Mouse (Mus musculus) CH12.LX (cell line): ENCODE data around the gene Zbtb38. TPM values are rescaled to one million over a fixed set of nuclear protein-coding genes. Genes with fewer than 3 reads are reported as not detected.
A peak's percentile ranks its signal among the peaks of the same experiment; 100 is the strongest.

ENCODE experiments used
- DNase-seq: peaks from one replicate; pipeline ENCODE4 v3.0.0-alpha.2; 2013; ENCODE audit errors: extremely low read depth
- H3K27ac ChIP-seq: 2 replicates; pipeline ENCODE4 v1.5.1; 2012; ENCODE audit warnings: low read depth, mild to moderate bottlenecking, control low read depth, moderate library complexity; ENCODE audit not compliant: insufficient read depth
- H3K27me3 ChIP-seq: replicated peaks from 2 replicates; pipeline ENCODE3; 2012; ENCODE audit warnings: inconsistent platforms
- H3K36me3 ChIP-seq, 2 experiments: replicated peaks in 1 of 2; 2 replicates each; pipeline versions ENCODE3 to v1.6.1; 2012; ENCODE audit warnings: inconsistent platforms in 1 of 2, low read length in 1 of 2, mild to moderate bottlenecking in 1 of 2, mixed read lengths in 1 of 2, moderate library complexity in 1 of 2; ENCODE audit not compliant: control insufficient read depth in 1 of 2, insufficient read depth in 1 of 2
- H3K4me1 ChIP-seq, 2 experiments: 2 replicates each; pipeline ENCODE4 v1.6.1; 2012; ENCODE audit warnings: inconsistent platforms in 1 of 2, moderate library complexity in 1 of 2; ENCODE audit not compliant: insufficient read depth in 2 of 2, control insufficient read depth in 1 of 2
- H3K4me2 ChIP-seq: 2 replicates; pipeline ENCODE4 v1.6.1; 2012; ENCODE audit warnings: low read depth, mild to moderate bottlenecking, control low read depth; ENCODE audit not compliant: poor library complexity, insufficient read depth, severe bottlenecking
- H3K4me3 ChIP-seq, 3 experiments: fragments of 150-350 bp in 1 of 3; sonication (generic) in 1 of 3; replicated peaks in 1 of 3; 2 replicates each; pipeline versions ENCODE3 to v1.5.1; 2011 to 2012; ENCODE audit warnings: low read depth in 2 of 3, low read length in 2 of 3, mild to moderate bottlenecking in 2 of 3, moderate library complexity in 2 of 3, control low read depth in 1 of 3, improper control_type of control experiment in 1 of 3, inconsistent platforms in 1 of 3, mixed read lengths in 1 of 3; ENCODE audit not compliant: poor library complexity in 1 of 3
- H3K79me2 ChIP-seq: replicated peaks from 2 replicates; pipeline ENCODE4 v1.6.1; 2012; ENCODE audit warnings: mild to moderate bottlenecking, moderate library complexity; ENCODE audit not compliant: control insufficient read depth, poor library complexity, insufficient read depth, severe bottlenecking; ENCODE audit errors: extremely low read depth
- H3K9ac ChIP-seq: 2 replicates; pipeline ENCODE4 v1.6.1; 2012; ENCODE audit warnings: low read depth, mild to moderate bottlenecking, control low read depth, moderate library complexity; ENCODE audit not compliant: insufficient read depth
- H3K9me3 ChIP-seq: replicated peaks from 2 replicates; pipeline ENCODE3; 2012; ENCODE audit warnings: low read length, inconsistent platforms, mixed read lengths
- BHLHE40 ChIP-seq: IDR thresholded peaks from 2 replicates; pipeline ENCODE4 v1.6.1; 2011; ENCODE audit warnings: mild to moderate bottlenecking, low read depth, low read length, improper control_type of control experiment
- CHD1 ChIP-seq: IDR thresholded peaks from 2 replicates; pipeline ENCODE4 v1.6.1; 2012; ENCODE audit warnings: low read depth, low read length, improper control_type of control experiment, inconsistent platforms
- CHD2 ChIP-seq: IDR thresholded peaks from 2 replicates; pipeline ENCODE4 v1.6.1; 2011; ENCODE audit warnings: low read length, improper control_type of control experiment
- CTCF ChIP-seq, 2 experiments: IDR thresholded peaks in 1 of 2; conservative IDR thresholded peaks in 1 of 2; 2 replicates each; pipeline ENCODE4 v1.5.1; 2011 to 2012; ENCODE audit warnings: low read depth in 2 of 2, low read length in 2 of 2, improper control_type of control experiment in 1 of 2, inconsistent platforms in 1 of 2, mild to moderate bottlenecking in 1 of 2, moderate library complexity in 1 of 2
- E2F4 ChIP-seq: IDR thresholded peaks from 2 replicates; pipeline ENCODE4 v1.6.1; 2011; ENCODE audit warnings: low read depth, low read length, improper control_type of control experiment; ENCODE audit not compliant: insufficient replicate concordance
- EP300 ChIP-seq: IDR thresholded peaks from 2 replicates; pipeline ENCODE4 v1.6.1; 2011; ENCODE audit warnings: low read length, improper control_type of control experiment
- ETS1 ChIP-seq: conservative IDR thresholded peaks from 2 replicates; pipeline ENCODE4 v1.6.1; 2012; ENCODE audit warnings: low read depth, mild to moderate bottlenecking, inconsistent platforms, low read length, improper control_type of control experiment, moderate library complexity
- HCFC1 ChIP-seq: IDR thresholded peaks from 2 replicates; pipeline ENCODE4 v1.6.1; 2012; ENCODE audit warnings: low read depth, mild to moderate bottlenecking, inconsistent platforms, low read length, improper control_type of control experiment
- IRF4 ChIP-seq: IDR thresholded peaks from 2 replicates; pipeline ENCODE4 v1.6.1; 2014; ENCODE audit warnings: low read depth, mild to moderate bottlenecking, inconsistent platforms, low read length, improper control_type of control experiment
- MAFK ChIP-seq: IDR thresholded peaks from 2 replicates; pipeline ENCODE4 v1.6.1; 2011; ENCODE audit warnings: low read length, improper control_type of control experiment; ENCODE audit not compliant: insufficient replicate concordance
- MAZ ChIP-seq: IDR thresholded peaks from 2 replicates; pipeline ENCODE4 v1.6.1; 2012; ENCODE audit warnings: low read depth, mild to moderate bottlenecking, inconsistent platforms, low read length, improper control_type of control experiment, moderate library complexity
- MXI1 ChIP-seq: IDR thresholded peaks from 2 replicates; pipeline ENCODE4 v1.6.1; 2011; ENCODE audit warnings: mild to moderate bottlenecking, low read depth, low read length, improper control_type of control experiment
- NELFE ChIP-seq: IDR thresholded peaks from 2 replicates; pipeline ENCODE4 v1.6.1; 2011; ENCODE audit warnings: low read depth, low read length, improper control_type of control experiment
- PAX5 ChIP-seq: IDR thresholded peaks from 2 replicates; pipeline ENCODE4 v1.6.1; 2012; ENCODE audit warnings: low read length, inconsistent platforms, mixed read lengths
- RAD21 ChIP-seq: IDR thresholded peaks from 2 replicates; pipeline ENCODE4 v1.6.1; 2011; ENCODE audit warnings: low read depth, mild to moderate bottlenecking, low read length, improper control_type of control experiment, moderate library complexity
- SIN3A ChIP-seq: IDR thresholded peaks from 2 replicates; pipeline ENCODE4 v1.6.1; 2012; ENCODE audit warnings: low read length, improper control_type of control experiment, inconsistent platforms
- SMC3 ChIP-seq: IDR thresholded peaks from 2 replicates; pipeline ENCODE4 v1.6.1; 2011; ENCODE audit warnings: low read depth, low read length, improper control_type of control experiment
- TBP ChIP-seq: conservative IDR thresholded peaks from 2 replicates; pipeline ENCODE4 v1.6.1; 2011; ENCODE audit warnings: low read depth, low read length, improper control_type of control experiment
- UBTF ChIP-seq: IDR thresholded peaks from 2 replicates; pipeline ENCODE4 v1.6.1; 2012; ENCODE audit warnings: low read depth, mild to moderate bottlenecking, inconsistent platforms, low read length, improper control_type of control experiment, moderate library complexity
- ZMIZ1 ChIP-seq: IDR thresholded peaks from 2 replicates; pipeline ENCODE4 v1.6.1; 2012; ENCODE audit warnings: low read depth, mild to moderate bottlenecking, inconsistent platforms, low read length, improper control_type of control experiment
- dilution Hi-C: fragments of 300-500 bp; cut with MboI; formaldehyde crosslinking; loops from 2 replicates; pipeline ENCODE4 v1.14.3; 2020; ENCODE audit warnings: low sequenced_read_pairs; ENCODE audit not compliant: extremely low pct_unique_long_range_greater_than_20kb, extremely low pct_ligation_motif_present
- in situ Hi-C: fragments of 300-500 bp; cut with MboI; formaldehyde crosslinking; loops from 3 replicates; pipeline ENCODE4 v1.14.3; 2019; ENCODE audit warnings: low sequenced_read_pairs, low pct_ligation_motif_present, low pct_unique_long_range_greater_than_20kb, mixed read lengths
- polyA plus RNA-seq: library from polyadenylated mRNA; unstranded; fragments of >175 nt; gene quantifications from 2 replicates; pipeline ENCODE4 v1.2.1, GENCODE M21; 2012; ENCODE audit warnings: low read depth; ENCODE audit not compliant: insufficient read length
- total RNA-seq, 2 experiments: library from RNA; depleted of rRNA; stranded (reverse); fragments of 300-350 nt in 1 of 2; fragments of >200 nt in 1 of 2; gene quantifications; 2 replicates each; pipeline ENCODE4 v1.2.3; 2012 to 2014

Zbtb38 gene
- total and polyA plus RNA-seq, 3 experiments = 51.7 to 102 (median 68.8) TPM

DNA sequence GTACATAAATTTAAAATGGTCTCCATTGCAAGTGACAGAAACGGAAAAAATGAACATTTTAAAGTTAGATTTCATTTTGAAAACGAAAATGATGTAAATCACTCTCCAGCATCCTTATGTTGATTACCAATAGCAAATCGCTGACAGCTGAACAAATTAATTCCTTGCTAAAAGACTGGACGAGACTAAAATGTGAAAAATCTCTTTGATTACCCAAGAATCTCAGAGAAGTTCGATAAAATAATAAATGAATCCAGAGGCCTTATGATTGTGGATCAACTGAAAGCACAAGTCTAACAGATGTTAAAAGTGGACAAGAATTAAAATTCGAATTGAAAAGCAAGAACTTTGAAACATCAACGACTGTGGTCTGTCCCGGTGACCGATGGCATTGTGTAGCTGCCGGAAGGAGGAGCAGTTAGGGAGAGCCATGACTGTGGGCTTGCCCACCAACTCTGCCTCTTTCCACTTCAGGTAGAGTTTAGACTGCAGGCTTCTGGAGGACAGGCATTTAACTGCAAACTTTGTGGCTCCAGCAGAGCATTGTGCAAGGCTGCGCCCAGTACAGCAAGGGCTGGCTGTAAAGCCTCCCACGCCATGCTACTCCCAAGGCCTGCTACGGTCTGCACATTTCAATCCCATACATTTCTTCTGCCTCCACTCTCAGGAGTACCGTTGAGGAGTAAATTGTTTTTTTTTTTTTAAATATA is 35.7 kb downstream of the Zbtb38 start:
- peak overlapping the region; percentile 86 for H3K4me2 ChIP-seq
- H3K27ac ChIP-seq = peak overlapping the region; percentile 87
- H3K4me3 ChIP-seq = peak overlapping the region; percentile 58 to 80 (median 73)
- H3K79me2 ChIP-seq = peaks cover 93% of the 10 kb centered on the region
- in situ Hi-C loops = loop anchor here (5.0 kb wide), 2 partner anchors 40 to 80 kb away; no protein-coding TSS in a partner anchor
- H3K36me3 ChIP-seq = peaks cover 20 to 45% of the 10 kb centered on the region in 2 experiments
- DNase-seq = peak; percentile 60
- H3K4me1 ChIP-seq = peaks cover 16 to 51% of the 10 kb centered on the region in 2 experiments
- no peaks in the 10 kb centered on the region for H3K9me3 ChIP-seq
- dilution Hi-C loops = no loop called here
- no peaks in the 10 kb centered on the region for H3K27me3 ChIP-seq
- TF ChIP-seq MAFK (no peak), IRF4 (peak; percentile 22; the same call in 1 of the 2 replicates), MAZ (0 out of 2 replicates have a peak, but pooled peaks have one; percentile 42), BHLHE40 (0 out of 2 replicates have a peak, but pooled peaks have one; percentile 16), UBTF (peak; percentile 75; the same call in 1 of the 2 replicates), ETS1 (no peak), RAD21 (no peak), SIN3A (peak; percentile 71), ZMIZ1 (peak; percentile 56; the same call in 1 of the 2 replicates), SMC3 (no peak), EP300 (0 out of 2 replicates have a peak, but pooled peaks have one; percentile 13), CHD1 (peak; percentile 98), PAX5 (no peak), TBP (0 out of 2 replicates have a peak, but pooled peaks have one; percentile 50), HCFC1 (peak; percentile 14; the same call in 1 of the 2 replicates), MXI1 (peak; percentile 57; the same call in 1 of the 2 replicates), NELFE (peak; percentile 33; the same call in 1 of the 2 replicates), CTCF (conservative IDR thresholded peaks at IDR 0.05 in 1 of 2, IDR thresholded peaks at IDR 0.05 in 1 of 2; ENCODE audit: low read depth in 2 of 2, low read length in 2 of 2) (peak in 1 of 2 experiments; percentile 8; a peak in 1 of 4 replicates), E2F4 (no peak), CHD2 (peak; percentile 20; the same call in 1 of the 2 replicates)
- peak overlapping the region; percentile 94 for H3K9ac ChIP-seq
